7 mouse cellular contexts compared by ENCODE assay signal in genomic region chr17:33685249-33685653, GRCm38 (mm10). TPM values are rescaled to one million over a fixed set of nuclear protein-coding genes. Genes with fewer than 3 reads are reported as not detected.
DNase-seq lines count a peak whose midpoint lies in the region; ATAC-seq lines count a peak whose summit lies in the region.

No protein-coding gene starts in this region.

- H3K27me3 ChIP-seq in intestine, embryonic 15.5 days (replicated peaks) = no peaks in the 10 kb centered on the region
- no peaks in the 10 kb centered on the region for H3K27me3 ChIP-seq in midbrain, embryonic 10.5 days (ENCODE audit: low read depth, poor library complexity, severe bottlenecking)

- H3K4me1 ChIP-seq in intestine, embryonic 15.5 days (replicated peaks) = peaks cover 15% of the 10 kb centered on the region
- H3K4me1 ChIP-seq in midbrain, embryonic 10.5 days = peaks cover 37% of the 10 kb centered on the region

- WGBS in intestine, embryonic 15.5 days = under 1% methylated on average over 42 of the region's 42 CpGs
- WGBS in midbrain, embryonic 10.5 days = under 1% methylated on average over 42 of the region's 42 CpGs

- no peaks in the 10 kb centered on the region for H3K36me3 ChIP-seq in intestine, embryonic 15.5 days
- peaks cover 18% of the 10 kb centered on the region for H3K36me3 ChIP-seq in midbrain, embryonic 10.5 days

- H3K4me2 ChIP-seq in intestine, embryonic 15.5 days (replicated peaks) = peak overlapping the region; percentile 72

- H3K4me3 ChIP-seq in intestine, embryonic 15.5 days (replicated peaks) = peak overlapping the region; percentile 74
- peak overlapping the region; percentile 92 for H3K4me3 ChIP-seq in midbrain, embryonic 10.5 days

- intact Hi-C loops in left cerebral cortex, postnatal 25 days (cut with DNase I) = no loop called here

- no peaks in the 10 kb centered on the region for H3K9me3 ChIP-seq in intestine, embryonic 15.5 days
- H3K9me3 ChIP-seq in midbrain, embryonic 10.5 days (replicated peaks) = no peaks in the 10 kb centered on the region

- H3K9ac ChIP-seq in intestine, embryonic 15.5 days = peak overlapping the region; percentile 93

- peak overlapping the region; percentile 75 for H3K27ac ChIP-seq in intestine, embryonic 15.5 days
- H3K27ac ChIP-seq in midbrain, embryonic 10.5 days (replicated peaks) = peak overlapping the region; percentile 99

- DNase-seq in adrenal gland, adult 18-20 months (ENCODE audit: low spot score in 2 of 2) = peak; percentile 97 to 98
- DNase-seq in embryo, embryonic 11 days = peak; percentile 98
- peak; percentile 97 for DNase-seq in gastrocnemius, postnatal 25 days
- peak; percentile 97 to 98 for DNase-seq in left cerebral cortex, postnatal 25 days (ENCODE audit: low spot score in 2 of 2)
- peak; percentile 98 for DNase-seq in midbrain, embryonic 10.5 days (ENCODE audit: low spot score)
- DNase-seq in right cerebral cortex, postnatal 4 days = peak; percentile 97

- ATAC-seq in intestine, embryonic 15.5 days = peak; percentile 99

RNA-seq across cellular contexts. Expression of gene Hnrnpm, which starts 1.4 kb away (rescaled TPM):
- total RNA-seq in adrenal gland, adult 18-20 months (2021) = 100 to 1,000 TPM; 169 to 184 TPM
- 10 to 100 TPM; 62.7 to 70.9 TPM for total RNA-seq in gastrocnemius, postnatal 25 days (2021)
- 276 and 325 TPM in 2 replicates for polyA plus RNA-seq in intestine, embryonic 15.5 days (2015; fragmentation: Nextera tagmentation; extraction: Ambion mirVana)
- 100 to 1,000 TPM; 120 to 129 TPM for total RNA-seq in left cerebral cortex, postnatal 25 days (2021)
- polyA plus RNA-seq in midbrain, embryonic 10.5 days (2016; fragmentation: Nextera tagmentation; extraction: Ambion mirVana) = 511 and 521 TPM in 2 replicates

RNA-seq across cellular contexts. Expression of gene March2, which starts 33.2 kb away (rescaled TPM):
- total RNA-seq in adrenal gland, adult 18-20 months (2021) = 100 to 1,000 TPM; 122 to 124 TPM
- 10 to 100 TPM; 89.8 to 90.4 TPM for total RNA-seq in gastrocnemius, postnatal 25 days (2021)
- polyA plus RNA-seq in intestine, embryonic 15.5 days (2015; fragmentation: Nextera tagmentation; extraction: Ambion mirVana) = 49.4 and 52.7 TPM in 2 replicates
- 10 to 100 TPM; 86.1 to 87.2 TPM for total RNA-seq in left cerebral cortex, postnatal 25 days (2021)
- polyA plus RNA-seq in midbrain, embryonic 10.5 days (2016; fragmentation: Nextera tagmentation; extraction: Ambion mirVana) = 35.5 and 39.5 TPM in 2 replicates

RNA-seq across cellular contexts. Expression of gene Pram1, which starts 47.4 kb away (rescaled TPM):
- total RNA-seq in adrenal gland, adult 18-20 months (2021) = under 1 TPM in 1 of 2 experiments, not detected in 1; 0.38 TPM
- not detected for total RNA-seq in gastrocnemius, postnatal 25 days (2021)
- polyA plus RNA-seq in intestine, embryonic 15.5 days (2015; fragmentation: Nextera tagmentation; extraction: Ambion mirVana) = 0.53 and 0.90 TPM in 2 replicates
- total RNA-seq in left cerebral cortex, postnatal 25 days (2021) = not detected
- 0.22 and 0.30 TPM in 2 replicates for polyA plus RNA-seq in midbrain, embryonic 10.5 days (2016; fragmentation: Nextera tagmentation; extraction: Ambion mirVana)

RNA-seq across cellular contexts. Expression of gene Zfp414, which starts 56.4 kb away (rescaled TPM):
- 10 to 100 TPM; 28.9 to 31.8 TPM for total RNA-seq in adrenal gland, adult 18-20 months (2021)
- total RNA-seq in gastrocnemius, postnatal 25 days (2021) = 1 to 10 TPM; 6.0 to 6.6 TPM
- 37.0 and 37.7 TPM in 2 replicates for polyA plus RNA-seq in intestine, embryonic 15.5 days (2015; fragmentation: Nextera tagmentation; extraction: Ambion mirVana)
- total RNA-seq in left cerebral cortex, postnatal 25 days (2021) = 10 to 100 TPM; 43.0 to 45.3 TPM
- 54.3 and 67.0 TPM in 2 replicates for polyA plus RNA-seq in midbrain, embryonic 10.5 days (2016; fragmentation: Nextera tagmentation; extraction: Ambion mirVana)

Comparison
In these comparisons a context has a peak if more than half of its experiments do, and no peak if none do; other contexts are left out.
1. Peak in every context shown above with its lines: DNase-seq, ATAC-seq, H3K4me3 ChIP-seq and H3K27ac ChIP-seq.